Mouse (Mus musculus): ENCODE measurements around the gene Magi3.

The Magi3 gene

DNA sequence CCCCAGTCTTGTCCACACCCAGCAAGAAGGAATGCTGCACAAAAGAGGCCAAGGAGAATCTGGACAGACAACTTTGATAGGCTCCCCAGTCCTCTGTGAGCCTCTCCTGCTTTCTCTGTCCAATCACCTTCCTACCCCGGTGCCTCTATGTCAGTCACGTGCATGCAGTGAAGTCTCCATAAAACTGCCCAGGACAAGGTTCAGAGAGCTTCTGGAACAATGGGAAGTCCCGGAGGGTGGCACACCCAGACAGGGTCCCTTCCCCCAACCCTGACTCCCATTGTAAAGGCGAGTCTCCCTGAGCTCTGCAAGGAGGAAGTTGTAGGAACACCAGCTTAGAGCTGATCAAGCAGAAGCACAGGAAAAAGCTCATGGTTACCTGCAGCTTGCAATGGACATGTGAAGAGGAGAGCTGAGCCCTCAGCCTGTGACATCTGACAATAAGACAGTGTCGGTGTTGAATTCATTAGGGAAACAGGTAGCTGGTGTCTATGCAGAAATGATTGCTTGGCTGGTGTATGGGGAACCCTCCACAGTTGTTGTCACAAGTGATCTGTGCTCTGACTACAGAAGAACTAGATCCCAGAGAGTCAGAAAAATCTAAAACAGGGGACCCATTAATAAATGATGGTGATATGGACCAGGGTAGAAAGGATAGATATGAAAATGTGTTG, 7.4 kb upstream of the Magi3 start:
- Histone ChIP-seq H3K36me3 (ENCODE audit: insufficient read depth, low read length) (no peaks in the 10 kb centered on the region), H3K9me3 (ENCODE audit: low read length) (no peaks in the 10 kb centered on the region), H3K4me1 (replicated peaks; ENCODE audit: low read depth, low read length) (peaks cover 23% of the 10 kb centered on the region), H3K4me3 (replicated peaks; ENCODE audit: low read length) (peak overlapping the region; percentile 23; the same call in 1 of the 2 replicates), H3K27me3 (ENCODE audit: insufficient read depth, low read length) (no peaks in the 10 kb centered on the region)
- TF ChIP-seq CTCF (conservative IDR thresholded peaks at IDR 0.05; ENCODE audit: low read length): no peak
- TF ChIP-seq NANOG (IDR thresholded peaks at IDR 0.05; ENCODE audit: borderline replicate concordance, low read length): no peak
- TF ChIP-seq POU5F1 (IDR thresholded peaks at IDR 0.05; ENCODE audit: borderline replicate concordance, low read length): no peak

GRCm38 (mm10) chr3:104226731-104227130, 6.6 kb upstream of the Magi3 start:
- Histone ChIP-seq H3K27me3 (ENCODE audit: insufficient read depth, low read length) (no peaks in the 10 kb centered on the region), H3K9me3 (ENCODE audit: low read length) (no peaks in the 10 kb centered on the region), H3K4me3 (replicated peaks; ENCODE audit: low read length) (peak overlapping the region; percentile 23; the same call in 1 of the 2 replicates), H3K36me3 (ENCODE audit: insufficient read depth, low read length) (no peaks in the 10 kb centered on the region), H3K4me1 (replicated peaks; ENCODE audit: low read depth, low read length) (peaks cover 26% of the 10 kb centered on the region)
- TF ChIP-seq CTCF (conservative IDR thresholded peaks at IDR 0.05; ENCODE audit: low read length) (no peak), NANOG (IDR thresholded peaks at IDR 0.05; ENCODE audit: borderline replicate concordance, low read length) (no peak), POU5F1 (IDR thresholded peaks at IDR 0.05; ENCODE audit: borderline replicate concordance, low read length) (no peak)

- Histone ChIP-seq H3K4me3 (replicated peaks; ENCODE audit: low read length) (peak overlapping the region; percentile 77), H3K27me3 (ENCODE audit: insufficient read depth, low read length) (peaks cover 14% of the 10 kb centered on the region), H3K36me3 (ENCODE audit: insufficient read depth, low read length) (no peaks in the 10 kb centered on the region), H3K9me3 (ENCODE audit: low read length) (no peaks in the 10 kb centered on the region), H3K4me1 (replicated peaks; ENCODE audit: low read depth, low read length) (peaks cover 22% of the 10 kb centered on the region)
- TF ChIP-seq NANOG (IDR thresholded peaks at IDR 0.05; ENCODE audit: borderline replicate concordance, low read length) (no peak), POU5F1 (IDR thresholded peaks at IDR 0.05; ENCODE audit: borderline replicate concordance, low read length) (no peak), CTCF (conservative IDR thresholded peaks at IDR 0.05; ENCODE audit: low read length) (no peak)
Observed at GRCm38 (mm10) chr3:104221156-104221555, 982 bp upstream of the Magi3 start.

GRCm38 (mm10) chr3:104219531-104220294, 461 bp downstream of the Magi3 start:
- peaks cover 22% of the 10 kb centered on the region for H3K4me1 ChIP-seq (replicated peaks; ENCODE audit: low read depth, low read length)
- peaks cover 14% of the 10 kb centered on the region for H3K27me3 ChIP-seq (ENCODE audit: insufficient read depth, low read length)
- H3K36me3 ChIP-seq (ENCODE audit: insufficient read depth, low read length): no peaks in the 10 kb centered on the region
- no peaks in the 10 kb centered on the region for H3K9me3 ChIP-seq (ENCODE audit: low read length)
- TF ChIP-seq NANOG (IDR thresholded peaks at IDR 0.05; ENCODE audit: borderline replicate concordance, low read length): no peak
- no peak for TF ChIP-seq CTCF (conservative IDR thresholded peaks at IDR 0.05; ENCODE audit: low read length)
- TF ChIP-seq POU5F1 (IDR thresholded peaks at IDR 0.05; ENCODE audit: borderline replicate concordance, low read length): no peak
- H3K4me3 ChIP-seq (replicated peaks; ENCODE audit: low read length): peak overlapping the region; percentile 91

DNA sequence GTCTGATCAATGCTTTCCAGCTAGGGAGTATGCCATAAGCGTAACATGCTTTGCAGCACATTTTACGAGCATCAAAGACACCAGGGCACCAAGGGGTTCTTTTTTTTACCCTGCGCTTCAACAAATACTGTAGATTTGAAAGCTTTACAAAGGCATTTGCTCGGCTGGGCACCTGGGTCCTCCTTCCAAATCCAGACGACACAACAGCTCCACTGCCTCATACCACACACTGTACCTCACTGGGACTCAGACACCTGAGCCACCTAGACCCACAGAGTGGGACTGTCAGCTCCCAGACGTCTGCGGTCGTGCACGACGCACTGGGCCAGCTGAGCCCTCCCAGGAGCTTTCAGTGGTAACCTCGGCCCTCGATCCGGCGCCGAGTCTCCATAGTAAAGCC, 1.2 kb downstream of the Magi3 start:
- Histone ChIP-seq H3K9me3 (ENCODE audit: low read length) (no peaks in the 10 kb centered on the region), H3K4me3 (replicated peaks; ENCODE audit: low read length) (peak overlapping the region; percentile 91), H3K27me3 (ENCODE audit: insufficient read depth, low read length) (peaks cover 14% of the 10 kb centered on the region), H3K4me1 (replicated peaks; ENCODE audit: low read depth, low read length) (peaks cover 22% of the 10 kb centered on the region), H3K36me3 (ENCODE audit: insufficient read depth, low read length) (no peaks in the 10 kb centered on the region)
- TF ChIP-seq CTCF (conservative IDR thresholded peaks at IDR 0.05; ENCODE audit: low read length) (no peak), POU5F1 (IDR thresholded peaks at IDR 0.05; ENCODE audit: borderline replicate concordance, low read length) (no peak), NANOG (IDR thresholded peaks at IDR 0.05; ENCODE audit: borderline replicate concordance, low read length) (no peak)

DNA sequence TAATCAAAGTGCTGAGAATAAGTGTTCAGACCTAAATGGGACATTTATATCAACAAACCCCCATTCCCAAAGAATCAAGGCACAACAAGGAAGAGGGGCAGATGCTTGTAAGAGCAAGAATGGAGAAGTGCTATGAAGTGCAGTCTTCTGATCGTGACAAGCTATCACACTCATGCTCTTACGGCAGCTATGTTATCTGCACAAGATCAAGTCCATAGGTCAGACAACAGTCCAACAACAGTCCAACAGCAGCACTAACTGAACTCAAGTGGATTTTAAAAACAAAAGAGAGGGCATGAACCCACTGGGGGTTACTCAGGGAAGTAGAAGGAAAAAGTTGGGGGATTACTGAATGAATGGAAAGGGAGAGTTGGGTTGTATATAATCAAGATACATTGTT, 30.4 kb downstream of the Magi3 start:
- H3K27me3 ChIP-seq (ENCODE audit: insufficient read depth, low read length): no peaks in the 10 kb centered on the region
- no peak for TF ChIP-seq POU5F1 (IDR thresholded peaks at IDR 0.05; ENCODE audit: borderline replicate concordance, low read length)
- no peak for TF ChIP-seq NANOG (IDR thresholded peaks at IDR 0.05; ENCODE audit: borderline replicate concordance, low read length)
- TF ChIP-seq CTCF (conservative IDR thresholded peaks at IDR 0.05; ENCODE audit: low read length): no peak
- no peaks in the 10 kb centered on the region for H3K4me1 ChIP-seq (replicated peaks; ENCODE audit: low read depth, low read length)
- no peaks in the 10 kb centered on the region for H3K9me3 ChIP-seq (ENCODE audit: low read length)
- no peak overlapping the region for H3K4me3 ChIP-seq (replicated peaks; ENCODE audit: low read length)
- H3K36me3 ChIP-seq (ENCODE audit: insufficient read depth, low read length): no peaks in the 10 kb centered on the region

- Histone ChIP-seq H3K27me3 (ENCODE audit: insufficient read depth, low read length) (no peaks in the 10 kb centered on the region), H3K4me3 (replicated peaks; ENCODE audit: low read length) (no peak overlapping the region), H3K36me3 (ENCODE audit: insufficient read depth, low read length) (no peaks in the 10 kb centered on the region), H3K9me3 (ENCODE audit: low read length) (no peaks in the 10 kb centered on the region), H3K4me1 (replicated peaks; ENCODE audit: low read depth, low read length) (no peaks in the 10 kb centered on the region)
- TF ChIP-seq POU5F1 (IDR thresholded peaks at IDR 0.05; ENCODE audit: borderline replicate concordance, low read length) (no peak), CTCF (conservative IDR thresholded peaks at IDR 0.05; ENCODE audit: low read length) (no peak), NANOG (IDR thresholded peaks at IDR 0.05; ENCODE audit: borderline replicate concordance, low read length) (no peak)
Observed at GRCm38 (mm10) chr3:104189234-104189633, 30.9 kb downstream of the Magi3 start.

- no peak overlapping the region for H3K4me3 ChIP-seq (replicated peaks; ENCODE audit: low read length)
- no peaks in the 10 kb centered on the region for H3K9me3 ChIP-seq (ENCODE audit: low read length)
- TF ChIP-seq POU5F1 (IDR thresholded peaks at IDR 0.05; ENCODE audit: borderline replicate concordance, low read length) (no peak), NANOG (IDR thresholded peaks at IDR 0.05; ENCODE audit: borderline replicate concordance, low read length) (no peak), CTCF (conservative IDR thresholded peaks at IDR 0.05; ENCODE audit: low read length) (no peak)
- no peaks in the 10 kb centered on the region for H3K4me1 ChIP-seq (replicated peaks; ENCODE audit: low read depth, low read length)
- no peaks in the 10 kb centered on the region for H3K27me3 ChIP-seq (ENCODE audit: insufficient read depth, low read length)
- H3K36me3 ChIP-seq (ENCODE audit: insufficient read depth, low read length): no peaks in the 10 kb centered on the region
Observed at GRCm38 (mm10) chr3:104184270-104184669, 35.9 kb downstream of the Magi3 start.
